Mouse (Mus musculus) retina, postnatal 1 day (tissue): ENCODE data around the gene Hsd17b10.

Experiments used
- DNase-seq: peaks from one replicate; pipeline ENCODE4 v3.0.0-alpha.2; 2012

Gene Hsd17b10

GRCm38 (mm10) chrX:152001737-152002710 lies at the start of gene Hsd17b10:
Hsd17b10 (plus strand) TSS chrX:152001845.
- peak; percentile 89 for DNase-seq

DNA sequence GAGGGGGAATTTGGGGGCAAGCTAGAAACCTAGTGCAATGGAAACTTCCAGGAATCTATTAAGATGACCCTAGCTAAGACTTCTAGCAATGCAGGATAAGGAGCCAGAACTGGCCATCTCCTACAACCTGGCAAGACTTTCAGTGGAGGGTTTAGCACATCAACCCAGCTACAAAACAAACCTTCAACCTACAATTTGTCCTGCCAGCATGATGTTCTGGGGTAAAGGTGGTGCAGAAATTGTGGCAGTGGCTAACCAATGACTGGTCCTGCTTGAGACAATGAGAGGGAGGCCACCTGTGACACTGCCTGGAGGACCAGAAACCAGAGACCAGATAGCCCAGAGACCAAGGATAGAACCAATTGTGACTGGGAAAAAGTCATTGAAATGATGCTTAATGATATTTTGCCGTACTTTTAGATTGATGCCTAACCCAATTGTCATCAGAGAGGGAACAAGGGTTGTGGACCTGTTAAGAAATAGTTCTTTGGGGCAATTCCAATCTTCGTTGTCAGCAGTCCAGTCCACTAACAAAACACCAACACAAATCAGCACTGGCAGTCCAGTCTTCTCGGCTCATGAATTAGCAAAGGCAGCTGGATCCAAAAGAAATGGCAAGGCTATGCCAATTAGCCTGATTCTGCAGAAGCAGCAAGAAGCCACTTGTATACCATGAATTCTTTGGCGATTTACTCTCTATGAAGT lies 2.5 kb upstream of the Hsd17b10 start:
- DNase-seq: no peak

GRCm38 (mm10) chrX:152001182-152001684 lies 412 bp upstream of the Hsd17b10 start:
- DNase-seq: no peak

GRCm38 (mm10) chrX:152002865-152003264 lies 1.2 kb downstream of the Hsd17b10 start:
- no peak for DNase-seq

DNA sequence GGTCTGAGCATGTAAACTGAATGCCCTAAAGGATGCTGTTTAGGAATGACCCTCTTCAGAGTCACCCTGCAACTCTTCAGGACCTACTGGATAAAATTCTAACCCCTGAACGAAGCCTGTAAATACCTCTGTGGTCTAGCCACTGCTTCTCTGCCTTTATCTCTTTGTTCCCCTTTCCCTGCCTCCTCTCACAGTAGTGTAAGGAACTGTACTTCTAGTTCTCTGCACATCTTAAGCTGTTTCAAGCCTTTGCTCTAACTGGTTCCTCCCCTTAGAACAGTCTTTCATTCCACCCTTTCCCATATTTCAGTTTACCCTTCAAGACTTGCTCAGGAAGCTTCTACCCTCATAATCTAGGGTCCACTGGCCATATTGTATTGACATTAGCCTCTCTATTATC lies 6.2 kb downstream of the Hsd17b10 start:
- no peak for DNase-seq

GRCm38 (mm10) chrX:152015752-152016150 lies 14.1 kb downstream of the Hsd17b10 start:
- DNase-seq: no peak

DNA sequence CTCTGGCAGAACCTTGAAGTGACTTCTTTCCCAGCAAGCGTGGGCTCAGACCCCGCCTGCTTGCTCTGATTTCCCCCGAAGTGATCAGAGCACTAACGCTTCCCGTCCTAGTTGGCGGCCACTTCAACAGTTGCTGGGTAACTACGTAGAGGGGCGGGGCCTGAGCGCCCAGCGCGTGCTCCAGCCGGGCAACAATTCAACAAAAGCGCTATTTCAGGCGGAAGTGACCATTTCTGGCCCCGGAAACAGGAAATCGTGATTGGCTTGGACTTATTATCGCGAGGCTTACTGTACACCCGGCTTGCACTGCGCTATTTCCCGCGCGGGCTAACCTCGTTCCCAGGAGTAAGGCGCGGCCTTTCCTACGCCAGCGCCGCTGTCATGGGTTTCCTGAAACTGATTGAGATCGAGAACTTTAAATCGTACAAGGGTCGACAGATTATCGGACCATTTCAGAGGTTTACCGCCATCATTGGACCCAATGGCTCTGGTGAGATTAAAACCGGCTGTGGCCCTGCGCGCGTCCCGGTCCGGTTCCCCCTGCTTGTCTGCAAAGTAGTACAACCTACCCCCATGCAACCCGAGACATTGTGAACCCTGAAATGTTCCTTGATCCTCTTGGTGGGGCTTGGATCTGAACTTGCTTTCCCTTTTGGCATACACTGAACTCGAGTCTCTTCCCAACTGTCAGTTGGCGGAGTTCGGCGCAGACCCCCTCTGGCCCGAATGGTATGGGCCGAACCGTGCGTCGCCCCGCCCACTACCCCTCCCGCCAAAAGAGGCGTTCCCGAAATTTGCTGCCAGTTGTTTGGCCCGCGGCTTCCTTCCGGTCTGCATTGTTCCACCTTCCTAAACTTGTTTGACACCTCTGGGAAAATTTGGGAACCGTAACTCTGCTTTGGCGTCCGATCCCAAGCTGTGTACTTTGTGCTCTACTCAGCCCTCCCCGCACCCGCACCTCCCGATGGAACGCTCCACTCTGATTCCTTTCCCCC lies 14.8 kb downstream of the Hsd17b10 start, which contains the start of the genes Ribc1 and Smc1a:
Gene Ribc1 (minus strand): TSS at position 145 of the 995 bp plus-strand sequence.
Gene Smc1a (plus strand): TSS at position 278 of the 995 bp plus-strand sequence.
- DNase-seq: peak; percentile 98

DNA sequence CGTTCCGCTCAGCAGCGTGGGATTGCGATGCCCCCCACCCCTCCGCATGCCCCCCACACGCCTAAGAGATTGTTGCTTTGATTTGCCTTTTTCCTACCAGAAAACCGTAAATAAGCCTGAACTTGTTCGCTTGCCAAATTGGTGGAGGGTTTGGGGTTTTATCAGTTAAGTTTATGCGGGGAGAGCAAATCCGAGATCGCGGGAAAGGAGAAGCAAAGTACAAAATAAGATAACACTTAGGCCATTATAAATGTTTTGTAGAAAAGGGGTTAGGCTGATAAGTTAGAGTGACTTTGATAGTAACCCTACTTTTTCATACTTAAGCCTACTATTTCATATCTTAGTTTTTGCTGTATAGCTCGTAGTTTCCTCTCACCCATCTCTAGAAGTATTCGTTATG lies 15.5 kb downstream of the Hsd17b10 start:
- DNase-seq: no peak

DNA sequence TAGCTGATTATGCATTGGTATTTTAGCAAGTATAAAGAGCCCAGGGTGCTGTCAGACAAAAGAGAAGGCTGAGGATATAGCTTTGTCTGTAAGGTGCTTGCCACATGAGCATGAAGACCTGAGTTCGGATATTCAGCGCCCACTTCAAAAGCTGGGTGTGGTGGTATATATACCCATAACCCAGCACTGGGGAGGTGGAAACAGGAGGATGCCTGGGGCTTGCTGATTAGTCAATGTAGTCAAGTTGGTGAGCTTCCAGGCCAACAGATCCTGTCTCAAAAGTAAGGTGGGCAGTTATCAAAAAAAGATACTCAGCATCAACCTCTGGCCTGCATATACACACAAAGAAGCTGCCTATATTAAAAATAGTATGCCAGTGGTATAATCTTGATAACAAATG lies 17.6 kb downstream of the Hsd17b10 start:
- no peak for DNase-seq

- DNase-seq: no peak
These were observed 38.2 kb downstream of the Hsd17b10 start for GRCm38 (mm10) chrX:152039865-152040264.

GRCm38 (mm10) chrX:152047230-152047629 lies 45.6 kb downstream of the Hsd17b10 start:
- DNase-seq: no peak

DNA sequence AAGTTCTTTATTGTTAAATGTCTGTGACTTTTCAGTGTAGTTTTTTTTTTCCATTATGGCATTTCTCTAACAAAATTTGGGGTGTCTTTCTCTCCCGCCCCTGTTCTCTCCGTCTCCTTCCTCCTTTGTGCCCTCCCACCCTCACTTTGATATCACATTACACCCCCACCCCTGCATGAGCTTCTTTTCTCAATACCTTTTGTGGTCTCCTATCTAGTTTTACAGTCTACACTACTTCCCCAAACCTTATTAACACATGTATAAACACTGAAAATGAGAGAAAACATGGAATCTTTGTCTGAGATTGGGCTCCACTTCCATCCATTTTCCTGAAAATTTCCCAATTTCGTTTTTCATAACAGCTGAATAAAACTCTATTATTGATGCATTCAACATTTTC lies 50.9 kb downstream of the Hsd17b10 start:
- DNase-seq: no peak
